Mouse (Mus musculus) midbrain, postnatal 0 days (tissue): ENCODE measurements at regions not wholly inside any gene's neighbourhood (a gene's known extent, or its start where the extent isn't known, plus 50 kb on each side); places are given as distances from the start of the nearest gene placed in this dataset.
A peak's percentile ranks its signal among the peaks of the same experiment; 100 is the strongest.

ENCODE experiments used
- ATAC-seq: fragments of 200-750 bp; cut with Nextera tagmentation; 2 replicates; pipeline ENCODE4 v1.8.0; 2017; ENCODE audit warnings: moderate number of reproducible peaks, mild to moderate bottlenecking, moderate TSS enrichment, moderate library complexity; ENCODE audit not compliant: low FRiP score
- DNase-seq: peaks from one replicate; pipeline ENCODE4 v3.0.0-alpha.2; 2015; ENCODE audit warnings: low spot score
- H3K27ac ChIP-seq: fragments of 300-500 bp; sonication (generic); 2 replicates; pipeline ENCODE4 v1.5.1; 2014; ENCODE audit warnings: low read depth, mild to moderate bottlenecking, low read length, mixed read lengths
- H3K27me3 ChIP-seq: fragments of 300-500 bp; sonication (generic); 2 replicates; pipeline ENCODE4 v1.6.1; 2014; ENCODE audit warnings: low read length, control low read depth, mixed read lengths; ENCODE audit not compliant: insufficient read depth
- H3K36me3 ChIP-seq: fragments of 300-500 bp; sonication (generic); 2 replicates; pipeline ENCODE4 v1.6.1; 2014; ENCODE audit warnings: low read length, control low read depth, mixed read lengths; ENCODE audit not compliant: insufficient read depth
- H3K4me1 ChIP-seq: fragments of 300-500 bp; sonication (generic); 2 replicates; pipeline ENCODE4 v1.6.1; 2014; ENCODE audit warnings: mild to moderate bottlenecking, control low read depth, antibody characterized with exemption, low read length, mixed read lengths; ENCODE audit not compliant: insufficient read depth
- H3K4me2 ChIP-seq: fragments of 300-500 bp; sonication (generic); 2 replicates; pipeline ENCODE4 v1.6.1; 2014; ENCODE audit warnings: low read depth, mild to moderate bottlenecking, low read length, mixed read lengths; ENCODE audit not compliant: poor library complexity, severe bottlenecking
- H3K4me3 ChIP-seq: fragments of 300-500 bp; sonication (generic); 2 replicates; pipeline ENCODE4 v1.5.1; 2014; ENCODE audit warnings: low read depth, mild to moderate bottlenecking, low read length, moderate library complexity
- H3K9ac ChIP-seq: fragments of 300-500 bp; sonication (generic); replicated peaks from 2 replicates; pipeline ENCODE4 v1.6.1; 2014; ENCODE audit warnings: mild to moderate bottlenecking, low read length, moderate library complexity, mixed read lengths; ENCODE audit not compliant: poor library complexity, severe bottlenecking
- H3K9me3 ChIP-seq: fragments of 300-500 bp; sonication (generic); 2 replicates; pipeline ENCODE4 v1.6.1; 2016; ENCODE audit warnings: low read length, control low read depth
- CTCF ChIP-seq: IDR thresholded peaks from 2 replicates; pipeline ENCODE4 v1.5.1; 2016; ENCODE audit warnings: antibody characterized with exemption, mild to moderate bottlenecking
- WGBS: fragments of 180-500 bp; shearing (Covaris S2); extraction: QIAGEN DNeasy Blood & Tissue Kit; methylation state at CpG from one replicate; pipeline ENCODE4 v1.1.7; 2014; 5-methylcytosine and 5-hydroxymethylcytosine counted together

- Histone ChIP-seq H3K9ac (no peak overlapping the region), H3K27ac (no peak overlapping the region), H3K9me3 (no peaks in the 10 kb centered on the region), H3K36me3 (no peaks in the 10 kb centered on the region), H3K4me2 (no peak overlapping the region), H3K4me3 (no peak overlapping the region), H3K27me3 (no peaks in the 10 kb centered on the region), H3K4me1 (no peaks in the 10 kb centered on the region)
- no peak for ATAC-seq
- TF ChIP-seq CTCF: no peak
- 81% methylated on average over 4 of the region's 4 CpGs for WGBS
- peak; percentile 23 for DNase-seq
Measured at GRCm38 (mm10) chr4:47697071-47697470, 222.6 kb downstream of the Sec61b start.

GRCm38 (mm10) chr4:47698514-47698913, 224.1 kb downstream of the Sec61b start:
- H3K27ac ChIP-seq: no peak overlapping the region
- 30% methylated on average over 4 of the region's 4 CpGs for WGBS

DNA sequence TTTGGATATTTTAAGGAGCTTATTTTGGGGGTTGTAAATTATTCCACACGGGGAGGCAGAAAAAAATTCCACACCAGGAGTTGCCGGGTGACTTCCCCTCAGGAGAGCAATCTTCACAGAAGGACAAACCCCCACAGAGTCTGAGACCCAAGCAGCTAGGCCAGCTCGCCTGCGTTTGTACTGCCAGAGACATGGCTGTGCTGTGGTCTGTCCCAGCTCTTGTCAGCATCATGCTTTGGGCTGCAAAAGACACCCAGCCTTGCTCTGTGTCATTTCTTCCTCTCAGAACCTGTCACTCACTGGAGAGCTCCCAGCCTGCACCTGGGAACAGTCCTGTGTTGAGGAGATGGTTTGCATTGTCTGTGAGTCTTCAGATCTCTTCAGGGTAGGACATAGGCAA, 224.5 kb downstream of the Sec61b start:
- H3K27ac ChIP-seq: no peak overlapping the region
- TF ChIP-seq CTCF: no peak
- no peak overlapping the region for H3K4me2 ChIP-seq
- 21% methylated on average over 4 of the region's 4 CpGs for WGBS
- H3K9ac ChIP-seq: no peak overlapping the region
- no peaks in the 10 kb centered on the region for H3K36me3 ChIP-seq
- H3K9me3 ChIP-seq: no peaks in the 10 kb centered on the region
- peak; percentile 49 for DNase-seq
- peak; percentile 63; the same call in 1 of the 2 replicates for ATAC-seq
- H3K4me1 ChIP-seq: no peaks in the 10 kb centered on the region
- H3K27me3 ChIP-seq: no peaks in the 10 kb centered on the region
- no peak overlapping the region for H3K4me3 ChIP-seq

More at GRCm38 (mm10) chr4:47698514-47698913, 224.1 kb downstream of the Sec61b start:
- H3K27me3 ChIP-seq: no peaks in the 10 kb centered on the region
- H3K9ac ChIP-seq: no peak overlapping the region
- DNase-seq (peak; percentile 83), ATAC-seq (no peak)
- H3K36me3 ChIP-seq: no peaks in the 10 kb centered on the region
- no peaks in the 10 kb centered on the region for H3K9me3 ChIP-seq
- no peaks in the 10 kb centered on the region for H3K4me1 ChIP-seq
- TF ChIP-seq CTCF: no peak
- H3K4me3 ChIP-seq: no peak overlapping the region
- H3K4me2 ChIP-seq: no peak overlapping the region

DNA sequence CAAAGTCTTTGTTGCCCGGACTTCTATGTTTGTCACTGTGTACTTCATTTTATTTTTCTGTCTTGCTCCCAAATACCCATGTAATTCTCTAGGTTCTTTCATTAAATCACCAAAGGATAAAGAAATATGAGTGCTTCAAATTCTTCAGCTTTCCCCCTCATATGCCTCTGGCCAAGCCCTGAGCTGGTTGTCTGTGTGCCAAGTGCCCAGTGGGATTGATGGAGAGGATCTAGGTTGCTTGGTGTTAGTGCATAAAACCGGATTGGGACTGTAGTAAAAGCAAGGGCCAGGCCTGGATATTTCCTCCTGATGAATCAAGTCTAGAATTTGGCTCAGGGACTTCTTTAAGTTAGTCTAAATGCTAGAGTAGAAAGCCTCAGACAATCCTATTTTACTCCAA, 229.0 kb downstream of the Sec61b start:
- no peaks in the 10 kb centered on the region for H3K27me3 ChIP-seq
- no peaks in the 10 kb centered on the region for H3K36me3 ChIP-seq
- ATAC-seq: no peak
- WGBS: 78% methylated on average over 2 of the region's 2 CpGs
- no peak overlapping the region for H3K27ac ChIP-seq
- no peak overlapping the region for H3K4me2 ChIP-seq
- DNase-seq: no peak
- TF ChIP-seq CTCF: no peak
- H3K4me3 ChIP-seq: no peak overlapping the region
- H3K9ac ChIP-seq: no peak overlapping the region
- no peaks in the 10 kb centered on the region for H3K4me1 ChIP-seq
- H3K9me3 ChIP-seq: no peaks in the 10 kb centered on the region

- H3K36me3 ChIP-seq: no peaks in the 10 kb centered on the region
- no peak overlapping the region for H3K27ac ChIP-seq
- no peak overlapping the region for H3K4me3 ChIP-seq
- no peak for TF ChIP-seq CTCF
- H3K9ac ChIP-seq: no peak overlapping the region
- no peaks in the 10 kb centered on the region for H3K27me3 ChIP-seq
- 81% methylated on average over 4 of the region's 4 CpGs for WGBS
- no peak for ATAC-seq
- no peaks in the 10 kb centered on the region for H3K9me3 ChIP-seq
- H3K4me1 ChIP-seq: no peaks in the 10 kb centered on the region
- no peak overlapping the region for H3K4me2 ChIP-seq
- no peak for DNase-seq
Measured at GRCm38 (mm10) chr4:47704607-47705006, 230.1 kb downstream of the Sec61b start.

- peak; percentile 42 for DNase-seq
- no peaks in the 10 kb centered on the region for H3K4me1 ChIP-seq
- no peak overlapping the region for H3K4me3 ChIP-seq
- no peak overlapping the region for H3K27ac ChIP-seq
- no peaks in the 10 kb centered on the region for H3K36me3 ChIP-seq
- no peak overlapping the region for H3K9ac ChIP-seq
- ATAC-seq: no peak
- no peak overlapping the region for H3K4me2 ChIP-seq
- no peaks in the 10 kb centered on the region for H3K9me3 ChIP-seq
- TF ChIP-seq CTCF: no peak
- H3K27me3 ChIP-seq: no peaks in the 10 kb centered on the region
Measured at GRCm38 (mm10) chr4:47707966-47708365, 233.5 kb downstream of the Sec61b start.
